Mouse (Mus musculus): ENCODE results near the gene Wwc1. TPM values are rescaled to one million over a fixed set of nuclear protein-coding genes. Genes with fewer than 3 reads are reported as not detected.

The Wwc1 gene
- polyA plus RNA-seq, 1 experiment = 3.5 TPM

DNA sequence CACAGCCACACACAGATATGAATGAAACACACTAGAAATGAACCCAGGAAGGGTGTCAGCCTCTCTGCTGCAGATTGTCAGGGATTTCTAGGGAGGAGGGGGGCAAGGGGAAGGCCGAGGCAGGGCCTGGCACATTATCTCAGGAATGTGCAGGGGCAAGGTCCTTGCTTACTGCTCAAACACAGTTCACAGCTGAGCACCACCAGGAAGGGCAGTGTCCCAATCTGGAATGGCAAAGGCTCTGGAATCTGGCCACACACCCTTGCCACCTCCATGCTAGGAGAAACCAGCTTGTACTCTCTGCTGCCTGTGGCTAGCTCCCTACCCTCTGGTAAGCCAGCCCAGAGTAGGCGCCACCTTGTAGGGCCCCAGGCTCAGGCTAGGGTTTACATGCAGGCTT is 16.8 kb downstream of the Wwc1 start:
- H3K36me3 ChIP-seq (ENCODE audit: control insufficient read depth, insufficient read depth, low read length) = no peaks in the 10 kb centered on the region
- WGBS = 79% methylated on average over 2 of the region's 2 CpGs
- DNase-seq = no peak
- H3K27me3 ChIP-seq (ENCODE audit: control insufficient read depth, insufficient read depth, low read length) = no peaks in the 10 kb centered on the region
- TF ChIP-seq CTCF (IDR thresholded peaks at IDR 0.05; ENCODE audit: borderline replicate concordance, control insufficient read depth, extremely low read depth, insufficient read depth, low read length, poor library complexity) = no peak
- no peak for TF ChIP-seq POLR2A (IDR thresholded peaks at IDR 0.05; ENCODE audit: control insufficient read depth, extremely low read depth, insufficient read depth, low read length, poor library complexity)
- no peaks in the 10 kb centered on the region for H3K4me1 ChIP-seq (replicated peaks; ENCODE audit: control insufficient read depth, insufficient read depth, low read length)
- no peak overlapping the region for H3K4me3 ChIP-seq (ENCODE audit: control insufficient read depth, insufficient read depth, low read length)
- H3K27ac ChIP-seq (ENCODE audit: control insufficient read depth, insufficient read depth, low read length) = no peak overlapping the region

DNA sequence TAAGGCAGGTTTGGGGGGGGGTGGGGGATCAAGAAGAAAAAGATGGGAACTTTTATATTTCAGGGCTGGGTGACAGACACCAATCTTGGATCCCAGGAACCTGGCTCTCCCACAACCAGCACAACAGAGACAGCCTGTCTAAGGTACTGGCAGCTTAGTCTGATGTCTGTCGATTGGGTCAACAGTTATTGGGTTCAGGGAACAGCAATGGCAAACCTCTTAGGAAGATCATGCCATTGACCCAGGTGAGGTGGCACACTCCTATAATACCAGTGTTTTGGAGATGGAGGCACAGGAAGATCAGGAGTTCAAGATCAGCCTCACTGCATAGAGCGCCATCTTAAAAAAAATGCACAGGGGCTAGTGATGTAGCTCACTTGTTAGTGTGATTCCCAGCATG is 17.9 kb downstream of the Wwc1 start:
- H3K4me3 ChIP-seq (ENCODE audit: control insufficient read depth, insufficient read depth, low read length) = no peak overlapping the region
- DNase-seq = no peak
- no peaks in the 10 kb centered on the region for H3K36me3 ChIP-seq (ENCODE audit: control insufficient read depth, insufficient read depth, low read length)
- no peak overlapping the region for H3K27ac ChIP-seq (ENCODE audit: control insufficient read depth, insufficient read depth, low read length)
- WGBS = 95% methylated on average over 2 of the region's 2 CpGs
- TF ChIP-seq POLR2A (IDR thresholded peaks at IDR 0.05; ENCODE audit: control insufficient read depth, extremely low read depth, insufficient read depth, low read length, poor library complexity) (no peak), CTCF (IDR thresholded peaks at IDR 0.05; ENCODE audit: borderline replicate concordance, control insufficient read depth, extremely low read depth, insufficient read depth, low read length, poor library complexity) (no peak)
- no peaks in the 10 kb centered on the region for H3K4me1 ChIP-seq (replicated peaks; ENCODE audit: control insufficient read depth, insufficient read depth, low read length)
- no peaks in the 10 kb centered on the region for H3K27me3 ChIP-seq (ENCODE audit: control insufficient read depth, insufficient read depth, low read length)

DNA sequence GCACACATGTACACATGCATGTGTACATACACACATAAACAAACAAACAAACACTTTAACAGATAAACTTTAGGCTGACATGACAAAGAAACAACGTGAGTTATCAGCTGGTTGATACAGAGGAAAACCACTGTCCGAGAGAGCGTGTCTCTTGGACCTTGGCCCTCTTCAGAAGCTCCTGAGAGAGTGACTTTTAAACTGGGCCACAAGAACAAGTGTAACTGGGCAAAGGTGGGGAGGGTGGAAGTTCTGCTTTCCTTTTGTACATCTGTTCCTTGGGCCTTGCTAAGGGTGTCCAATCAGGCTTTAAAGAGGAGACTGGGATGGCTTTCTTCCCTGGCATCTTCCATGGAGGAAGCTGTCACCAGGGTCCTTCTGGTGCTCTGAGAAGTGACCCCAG is 21.1 kb downstream of the Wwc1 start:
- DNase-seq = no peak
- WGBS = 91% methylated on average over 3 of the region's 3 CpGs
- TF ChIP-seq CTCF (IDR thresholded peaks at IDR 0.05; ENCODE audit: borderline replicate concordance, control insufficient read depth, extremely low read depth, insufficient read depth, low read length, poor library complexity) (no peak), POLR2A (IDR thresholded peaks at IDR 0.05; ENCODE audit: control insufficient read depth, extremely low read depth, insufficient read depth, low read length, poor library complexity) (no peak)
- Histone ChIP-seq H3K27ac (ENCODE audit: control insufficient read depth, insufficient read depth, low read length) (no peak overlapping the region), H3K4me1 (replicated peaks; ENCODE audit: control insufficient read depth, insufficient read depth, low read length) (no peaks in the 10 kb centered on the region), H3K4me3 (ENCODE audit: control insufficient read depth, insufficient read depth, low read length) (no peak overlapping the region), H3K36me3 (ENCODE audit: control insufficient read depth, insufficient read depth, low read length) (no peaks in the 10 kb centered on the region), H3K27me3 (ENCODE audit: control insufficient read depth, insufficient read depth, low read length) (no peaks in the 10 kb centered on the region)

DNA sequence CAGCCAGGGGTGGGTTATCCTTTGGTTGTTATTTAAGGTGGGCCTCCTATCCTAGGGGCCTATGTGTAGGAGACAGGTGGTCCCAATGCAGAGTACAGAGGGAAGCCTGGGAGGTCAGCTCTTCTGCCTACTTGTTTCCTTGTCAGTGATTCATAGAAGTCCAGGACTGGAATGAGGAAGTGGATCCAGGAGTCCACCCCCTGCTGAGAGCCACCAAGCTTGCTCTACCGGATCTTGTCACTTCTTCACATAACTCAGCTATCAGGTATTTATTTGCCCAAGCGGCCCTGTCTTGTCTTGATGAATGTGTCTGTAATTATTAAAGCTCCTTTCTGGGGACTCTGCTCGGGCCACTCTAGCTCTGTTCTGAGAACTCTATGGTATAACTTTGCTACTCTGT is 24.8 kb downstream of the Wwc1 start:
- Histone ChIP-seq H3K4me1 (replicated peaks; ENCODE audit: control insufficient read depth, insufficient read depth, low read length) (no peaks in the 10 kb centered on the region), H3K27me3 (ENCODE audit: control insufficient read depth, insufficient read depth, low read length) (no peaks in the 10 kb centered on the region), H3K27ac (ENCODE audit: control insufficient read depth, insufficient read depth, low read length) (no peak overlapping the region), H3K4me3 (ENCODE audit: control insufficient read depth, insufficient read depth, low read length) (no peak overlapping the region), H3K36me3 (ENCODE audit: control insufficient read depth, insufficient read depth, low read length) (no peaks in the 10 kb centered on the region)
- TF ChIP-seq CTCF (IDR thresholded peaks at IDR 0.05; ENCODE audit: borderline replicate concordance, control insufficient read depth, extremely low read depth, insufficient read depth, low read length, poor library complexity) = no peak
- no peak for TF ChIP-seq POLR2A (IDR thresholded peaks at IDR 0.05; ENCODE audit: control insufficient read depth, extremely low read depth, insufficient read depth, low read length, poor library complexity)
- 69% methylated on average over 3 of the region's 3 CpGs for WGBS
- no peak for DNase-seq

DNA sequence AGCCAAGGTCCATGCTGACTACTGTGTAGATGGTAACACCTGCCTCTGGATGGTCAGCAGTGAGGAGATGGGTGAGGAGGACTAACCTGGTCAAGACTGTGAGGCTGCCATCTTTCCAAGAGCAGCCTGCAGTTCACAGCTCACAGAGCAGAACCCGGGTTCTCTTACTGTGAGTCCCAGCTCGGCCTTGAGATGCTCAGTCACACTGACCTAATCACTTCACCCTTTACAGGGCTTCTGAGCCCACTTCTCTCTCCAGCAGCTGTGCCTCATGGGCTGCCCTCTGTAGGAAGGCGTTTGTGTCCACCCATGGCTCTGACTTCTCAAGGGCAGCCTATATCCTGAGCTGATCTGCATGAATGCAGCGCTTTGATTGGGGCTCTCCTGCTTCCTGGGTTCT is 27.1 kb downstream of the Wwc1 start:
- Histone ChIP-seq H3K4me3 (ENCODE audit: control insufficient read depth, insufficient read depth, low read length) (no peak overlapping the region), H3K4me1 (replicated peaks; ENCODE audit: control insufficient read depth, insufficient read depth, low read length) (no peaks in the 10 kb centered on the region), H3K27me3 (ENCODE audit: control insufficient read depth, insufficient read depth, low read length) (no peaks in the 10 kb centered on the region), H3K27ac (ENCODE audit: control insufficient read depth, insufficient read depth, low read length) (no peak overlapping the region), H3K36me3 (ENCODE audit: control insufficient read depth, insufficient read depth, low read length) (no peaks in the 10 kb centered on the region)
- no peak for DNase-seq
- 90% methylated on average over 4 of the region's 4 CpGs for WGBS
- TF ChIP-seq POLR2A (IDR thresholded peaks at IDR 0.05; ENCODE audit: control insufficient read depth, extremely low read depth, insufficient read depth, low read length, poor library complexity) (no peak), CTCF (IDR thresholded peaks at IDR 0.05; ENCODE audit: borderline replicate concordance, control insufficient read depth, extremely low read depth, insufficient read depth, low read length, poor library complexity) (no peak)

DNA sequence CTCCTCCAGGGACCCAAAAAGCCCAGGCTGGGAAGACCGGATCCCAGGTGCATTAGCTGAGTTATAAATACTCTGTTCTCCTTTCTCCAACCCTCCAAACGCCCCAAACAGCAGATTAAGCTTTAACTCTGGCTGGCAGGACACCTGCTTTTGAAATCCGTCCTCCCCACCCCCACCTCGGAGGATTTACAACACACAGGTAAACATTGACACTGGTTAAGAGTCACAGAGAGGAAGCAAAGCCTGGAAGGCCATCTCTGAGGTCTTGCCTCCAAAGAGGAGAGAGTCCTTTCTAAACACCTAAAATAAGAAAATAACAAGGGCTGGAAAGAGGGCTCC is 28.6 kb downstream of the Wwc1 start:
- Histone ChIP-seq H3K27ac (ENCODE audit: control insufficient read depth, insufficient read depth, low read length) (no peak overlapping the region), H3K4me1 (replicated peaks; ENCODE audit: control insufficient read depth, insufficient read depth, low read length) (no peaks in the 10 kb centered on the region), H3K36me3 (ENCODE audit: control insufficient read depth, insufficient read depth, low read length) (no peaks in the 10 kb centered on the region), H3K27me3 (ENCODE audit: control insufficient read depth, insufficient read depth, low read length) (no peaks in the 10 kb centered on the region), H3K4me3 (ENCODE audit: control insufficient read depth, insufficient read depth, low read length) (no peak overlapping the region)
- DNase-seq = no peak
- TF ChIP-seq CTCF (IDR thresholded peaks at IDR 0.05; ENCODE audit: borderline replicate concordance, control insufficient read depth, extremely low read depth, insufficient read depth, low read length, poor library complexity) (no peak), POLR2A (IDR thresholded peaks at IDR 0.05; ENCODE audit: control insufficient read depth, extremely low read depth, insufficient read depth, low read length, poor library complexity) (no peak)
- 61% methylated on average over 4 of the region's 4 CpGs for WGBS

DNA sequence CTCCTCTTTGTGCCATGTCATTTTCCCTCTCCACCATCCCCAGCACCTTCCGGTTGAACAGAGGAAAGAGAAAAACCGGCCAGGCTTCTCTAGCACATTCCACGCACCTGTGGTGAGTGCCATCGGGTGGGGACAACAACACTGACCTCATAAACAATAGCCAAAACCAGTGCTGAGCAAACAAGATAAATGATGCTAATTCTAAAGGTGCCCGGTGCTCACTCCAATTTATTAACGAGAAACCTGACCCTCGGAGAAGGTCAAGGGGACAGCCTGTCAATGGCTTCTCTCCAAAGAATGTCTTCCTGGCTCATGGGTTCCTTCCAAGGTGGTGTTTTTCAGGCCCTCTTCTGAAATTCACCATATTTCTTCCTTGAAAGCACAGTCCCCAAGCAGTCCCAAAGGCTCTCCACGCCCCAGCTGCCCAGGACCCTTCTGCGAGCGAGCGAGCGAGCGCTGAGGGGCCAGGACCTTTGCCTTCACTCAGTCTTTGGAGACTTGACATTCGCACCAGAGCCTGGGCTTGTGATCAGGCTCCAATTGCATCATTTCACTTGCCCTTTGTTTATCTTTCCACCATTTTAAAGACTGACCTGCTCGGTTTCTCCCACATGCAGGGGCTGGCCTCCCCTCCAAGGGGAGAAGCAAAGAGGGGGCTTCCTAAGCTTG is 29.1 kb downstream of the Wwc1 start:
- no peak overlapping the region for H3K27ac ChIP-seq (ENCODE audit: control insufficient read depth, insufficient read depth, low read length)
- no peaks in the 10 kb centered on the region for H3K27me3 ChIP-seq (ENCODE audit: control insufficient read depth, insufficient read depth, low read length)
- DNase-seq = no peak
- no peaks in the 10 kb centered on the region for H3K36me3 ChIP-seq (ENCODE audit: control insufficient read depth, insufficient read depth, low read length)
- no peak overlapping the region for H3K4me3 ChIP-seq (ENCODE audit: control insufficient read depth, insufficient read depth, low read length)
- no peaks in the 10 kb centered on the region for H3K4me1 ChIP-seq (replicated peaks; ENCODE audit: control insufficient read depth, insufficient read depth, low read length)
- TF ChIP-seq POLR2A (IDR thresholded peaks at IDR 0.05; ENCODE audit: control insufficient read depth, extremely low read depth, insufficient read depth, low read length, poor library complexity) = no peak
- no peak for TF ChIP-seq CTCF (IDR thresholded peaks at IDR 0.05; ENCODE audit: borderline replicate concordance, control insufficient read depth, extremely low read depth, insufficient read depth, low read length, poor library complexity)
- 90% methylated on average over 15 of the region's 15 CpGs for WGBS
